Mouse (Mus musculus): ENCODE data around the gene Acaa1b.

The Acaa1b gene

GRCm38 (mm10) chr9:119143372-119143771, 13.5 kb downstream of the Acaa1b start:
- peak in 1 of 2 experiments; percentile 55 for DNase-seq

GRCm38 (mm10) chr9:119142066-119142465, 14.8 kb downstream of the Acaa1b start:
- DNase-seq: no peak

GRCm38 (mm10) chr9:119138836-119139235, 18.1 kb downstream of the Acaa1b start:
- no peak for DNase-seq

- DNase-seq: no peak
These were observed 26.2 kb downstream of the Acaa1b start for GRCm38 (mm10) chr9:119130692-119131091.

GRCm38 (mm10) chr9:119128436-119129181, 28.3 kb downstream of the Acaa1b start:
- DNase-seq: no peak

GRCm38 (mm10) chr9:119122596-119123369, 34.1 kb downstream of the Acaa1b start:
- DNase-seq: no peak

GRCm38 (mm10) chr9:119120168-119120560, 36.7 kb downstream of the Acaa1b start:
- DNase-seq: peak in 1 of 2 experiments; percentile 53

- DNase-seq: peak; percentile 96
These were observed 37.3 kb downstream of the Acaa1b start for GRCm38 (mm10) chr9:119119409-119120167.

- DNase-seq: no peak
These were observed 42.0 kb downstream of the Acaa1b start for GRCm38 (mm10) chr9:119114911-119115310.

- peak in 1 of 2 experiments; percentile 30 for DNase-seq
These were observed 46.3 kb downstream of the Acaa1b start for GRCm38 (mm10) chr9:119110640-119111039.

GRCm38 (mm10) chr9:119109685-119110353, 47.1 kb downstream of the Acaa1b start:
- DNase-seq: no peak

- DNase-seq: peak; percentile 66 to 79
These were observed 49.3 kb downstream of the Acaa1b start for GRCm38 (mm10) chr9:119107566-119107965.

GRCm38 (mm10) chr9:119102783-119103113, 54.1 kb downstream of the Acaa1b start:
- no peak for DNase-seq

GRCm38 (mm10) chr9:119101992-119102782, 54.7 kb downstream of the Acaa1b start, which contains the start of gene Dlec1:
TSS of gene Dlec1 (plus strand) at chr9:119102478.
- DNase-seq: peak; percentile 90 to 91

- DNase-seq: peak in 1 of 2 experiments; percentile 68
These were observed 56.6 kb downstream of the Acaa1b start for GRCm38 (mm10) chr9:119100177-119100898.

Measured in kidney, postnatal 36 days (tissue).